Mouse (Mus musculus) small intestine, adult 2 months (tissue): ENCODE results near the gene Tspyl3. TPM values are rescaled to one million over a fixed set of nuclear protein-coding genes. Genes with fewer than 3 reads are reported as not detected.

Source experiments
- H3K27ac ChIP-seq: fragments of 200-500 bp; 2 replicates; pipeline ENCODE4 v1.5.1; 2012; ENCODE audit warnings: low read depth, low read length, control low read depth, inconsistent platforms; ENCODE audit not compliant: insufficient read depth
- H3K27me3 ChIP-seq: fragments of 200-500 bp; 2 replicates; pipeline ENCODE4 v1.6.1; 2012; ENCODE audit warnings: mild to moderate bottlenecking, moderate library complexity, low read length, inconsistent platforms; ENCODE audit not compliant: control insufficient read depth, insufficient read depth
- H3K36me3 ChIP-seq: fragments of 200-500 bp; 2 replicates; pipeline ENCODE4 v1.6.1; 2012; ENCODE audit warnings: mild to moderate bottlenecking, low read length, control low read depth, inconsistent platforms; ENCODE audit not compliant: control insufficient read depth, insufficient read depth
- H3K4me1 ChIP-seq: fragments of 200-500 bp; 2 replicates; pipeline ENCODE4 v1.6.1; 2012; ENCODE audit warnings: low read length, inconsistent platforms, mixed read lengths; ENCODE audit not compliant: control insufficient read depth, insufficient read depth, insufficient read length
- H3K4me3 ChIP-seq: fragments of 200-500 bp; 2 replicates; pipeline ENCODE4 v1.5.1; 2012; ENCODE audit warnings: low read depth, mild to moderate bottlenecking, control low read depth, inconsistent platforms, low read length, moderate library complexity
- CTCF ChIP-seq: fragments of 200-500 bp; IDR thresholded peaks from 2 replicates; pipeline ENCODE4 v1.5.1; 2012; ENCODE audit warnings: low read depth, mild to moderate bottlenecking, control low read depth, inconsistent platforms, low read length, moderate library complexity, mixed read lengths; ENCODE audit not compliant: insufficient replicate concordance, insufficient read length; ENCODE audit errors: extremely low read depth
- POLR2A ChIP-seq: fragments of 200-500 bp; IDR thresholded peaks from 2 replicates; pipeline ENCODE4 v1.6.1; 2012; ENCODE audit warnings: low read depth, mild to moderate bottlenecking, control low read depth, inconsistent platforms, low read length, moderate library complexity
- WGBS: fragments of 180-500 bp; shearing (Covaris S2); methylation state at CpG from one replicate; pipeline ENCODE4 v1.1.7; 2018; 5-methylcytosine and 5-hydroxymethylcytosine counted together
- polyA plus RNA-seq: library from polyadenylated mRNA; depleted of rRNA; stranded (reverse); fragments of >200 nt; gene quantifications from 2 replicates; pipeline ENCODE4 v1.2.3, GENCODE M21; 2012

The Tspyl3 gene
- polyA plus RNA-seq, 1 experiment, result 2.4 TPM

GRCm38 (mm10) chr2:153225595-153225953 lies 333 bp upstream of the Tspyl3 start:
- no peaks in the 10 kb centered on the region for H3K4me1 ChIP-seq
- no peak overlapping the region for H3K27ac ChIP-seq
- TF ChIP-seq CTCF, result no peak
- TF ChIP-seq POLR2A, result no peak
- no peaks in the 10 kb centered on the region for H3K27me3 ChIP-seq
- 24% methylated on average over 3 of the region's 3 CpGs for WGBS
- H3K4me3 ChIP-seq, result peak overlapping the region; percentile 79
- H3K36me3 ChIP-seq, result peaks cover 25% of the 10 kb centered on the region

- TF ChIP-seq CTCF, result no peak
- TF ChIP-seq POLR2A, result no peak
- WGBS, result 90% methylated on average over 2 of the region's 2 CpGs
- no peak overlapping the region for H3K4me3 ChIP-seq
- no peak overlapping the region for H3K27ac ChIP-seq
- H3K27me3 ChIP-seq, result no peaks in the 10 kb centered on the region
- 0 out of 2 replicates have a peak, but pooled peaks cover 2% of the 10 kb centered on the region for H3K36me3 ChIP-seq
- H3K4me1 ChIP-seq, result peaks cover 12% of the 10 kb centered on the region; the same call in 1 of the 2 replicates
Measured at GRCm38 (mm10) chr2:153222566-153222965, 2.7 kb downstream of the Tspyl3 start.

GRCm38 (mm10) chr2:153222130-153222529 lies 3.1 kb downstream of the Tspyl3 start:
- H3K27me3 ChIP-seq, result no peaks in the 10 kb centered on the region
- no peak overlapping the region for H3K4me3 ChIP-seq
- peaks cover 12% of the 10 kb centered on the region; the same call in 1 of the 2 replicates for H3K4me1 ChIP-seq
- no peaks in the 10 kb centered on the region for H3K36me3 ChIP-seq
- no peak overlapping the region for H3K27ac ChIP-seq
- no peak for TF ChIP-seq CTCF
- TF ChIP-seq POLR2A, result no peak

GRCm38 (mm10) chr2:153221620-153222019 lies 3.6 kb downstream of the Tspyl3 start:
- 71% methylated on average over 4 of the region's 4 CpGs for WGBS
- no peak for TF ChIP-seq POLR2A
- no peak for TF ChIP-seq CTCF

GRCm38 (mm10) chr2:153218516-153218915 lies 6.7 kb downstream of the Tspyl3 start:
- Histone ChIP-seq H3K27me3 (no peaks in the 10 kb centered on the region), H3K27ac (peak overlapping the region; percentile 17; the same call in 1 of the 2 replicates), H3K4me1 (peaks cover 12% of the 10 kb centered on the region; the same call in 1 of the 2 replicates), H3K36me3 (no peaks in the 10 kb centered on the region), H3K4me3 (no peak overlapping the region)
- TF ChIP-seq CTCF (no peak), POLR2A (no peak)
- 29% methylated on average over 3 of the region's 3 CpGs for WGBS

More at GRCm38 (mm10) chr2:153221620-153222019, 3.6 kb downstream of the Tspyl3 start:
- no peak overlapping the region for H3K4me3 ChIP-seq
- H3K27ac ChIP-seq, result no peak overlapping the region
- no peaks in the 10 kb centered on the region for H3K27me3 ChIP-seq
- peaks cover 12% of the 10 kb centered on the region; the same call in 1 of the 2 replicates for H3K4me1 ChIP-seq
- no peaks in the 10 kb centered on the region for H3K36me3 ChIP-seq

- no peaks in the 10 kb centered on the region for H3K27me3 ChIP-seq
Measured at GRCm38 (mm10) chr2:153217826-153218340, 7.4 kb downstream of the Tspyl3 start.

GRCm38 (mm10) chr2:153215421-153215820 lies 9.8 kb downstream of the Tspyl3 start:
- peak overlapping the region; percentile 34; the same call in 1 of the 2 replicates for H3K27ac ChIP-seq
- H3K36me3 ChIP-seq, result no peaks in the 10 kb centered on the region
- no peaks in the 10 kb centered on the region for H3K27me3 ChIP-seq
- TF ChIP-seq POLR2A (no peak), CTCF (no peak)
- 84% methylated on average over 4 of the region's 4 CpGs for WGBS
- no peak overlapping the region for H3K4me3 ChIP-seq
- H3K4me1 ChIP-seq, result peaks cover 12% of the 10 kb centered on the region; the same call in 1 of the 2 replicates

More at GRCm38 (mm10) chr2:153217826-153218340, 7.4 kb downstream of the Tspyl3 start:
- peak overlapping the region; percentile 28; the same call in 1 of the 2 replicates for H3K27ac ChIP-seq
- H3K4me3 ChIP-seq, result no peak overlapping the region
- H3K4me1 ChIP-seq, result peaks cover 12% of the 10 kb centered on the region; the same call in 1 of the 2 replicates
- WGBS, result 28% methylated on average over 10 of the region's 10 CpGs
- TF ChIP-seq CTCF (no peak), POLR2A (no peak)
- H3K36me3 ChIP-seq, result no peaks in the 10 kb centered on the region
